ENCODE assay signal across 7 mouse cellular contexts in genomic region chr19:5489721-5490120, GRCm38 (mm10). TPM values are rescaled to one million over a fixed set of nuclear protein-coding genes. Genes with fewer than 3 reads are reported as not detected.
DNase-seq lines count a peak whose midpoint lies in the region; ATAC-seq and TF ChIP-seq lines count a peak whose summit lies in the region.
"Not testable (repeated sequence)": the region's sequence is repeated elsewhere in the genome, so short reads cannot be mapped to it uniquely, and the experiment has no call there.

No protein-coding gene starts in this region.

- H3K4me1 ChIP-seq in forebrain, embryonic 12.5 days, result peaks cover 46% of the 10 kb centered on the region
- peaks cover 48% of the 10 kb centered on the region for H3K4me1 ChIP-seq in heart, embryonic 15.5 days (replicated peaks)
- H3K4me1 ChIP-seq in intestine, postnatal 0 days (replicated peaks; ENCODE audit: control insufficient read depth, insufficient read depth, low read length), result not testable (repeated sequence)
- peaks cover 44% of the 10 kb centered on the region for H3K4me1 ChIP-seq in limb, embryonic 15.5 days
- peaks cover 27% of the 10 kb centered on the region; the same call in 1 of the 2 replicates for H3K4me1 ChIP-seq in neural tube, embryonic 14.5 days (ENCODE audit: control insufficient read depth, insufficient read depth, low read length)

- peak overlapping the region; percentile 100 for H3K27ac ChIP-seq in forebrain, embryonic 12.5 days
- H3K27ac ChIP-seq in heart, embryonic 15.5 days, result peak overlapping the region; percentile 100
- H3K27ac ChIP-seq in intestine, postnatal 0 days (ENCODE audit: low read depth, low read length), result peak overlapping the region; percentile 89; the same call in 1 of the 2 replicates
- peak overlapping the region; percentile 99 for H3K27ac ChIP-seq in limb, embryonic 15.5 days
- peak overlapping the region; percentile 92 for H3K27ac ChIP-seq in macrophage
- H3K27ac ChIP-seq in neural tube, embryonic 14.5 days (ENCODE audit: low read depth, low read length), result peak overlapping the region; percentile 97

- H3K36me3 ChIP-seq in forebrain, embryonic 12.5 days (replicated peaks), result peaks cover 42% of the 10 kb centered on the region
- peaks cover 37% of the 10 kb centered on the region for H3K36me3 ChIP-seq in heart, embryonic 15.5 days
- peaks cover 39% of the 10 kb centered on the region for H3K36me3 ChIP-seq in intestine, postnatal 0 days (ENCODE audit: control insufficient read depth, insufficient read depth)
- H3K36me3 ChIP-seq in limb, embryonic 15.5 days, result peaks cover 38% of the 10 kb centered on the region
- peaks cover 35% of the 10 kb centered on the region; the same call in 1 of the 2 replicates for H3K36me3 ChIP-seq in macrophage (ENCODE audit: inconsistent target)
- H3K36me3 ChIP-seq in neural tube, embryonic 14.5 days (ENCODE audit: control insufficient read depth, insufficient read depth, low read length), result peaks cover 32% of the 10 kb centered on the region

- DNase-seq in cerebellum, adult 8-10 months, result peak; percentile 30

- H3K9ac ChIP-seq in forebrain, embryonic 12.5 days; heart, embryonic 15.5 days; intestine, postnatal 0 days (ENCODE audit: low read depth, low read length); limb, embryonic 15.5 days; neural tube, embryonic 14.5 days (replicated peaks; ENCODE audit: low read depth, low read length): not testable (repeated sequence)

- not testable (repeated sequence) for H3K9me3 ChIP-seq in forebrain, embryonic 12.5 days; heart, embryonic 15.5 days (replicated peaks); intestine, postnatal 0 days (ENCODE audit: control insufficient read depth); limb, embryonic 15.5 days; neural tube, embryonic 14.5 days (ENCODE audit: control insufficient read depth, low read length)

- H3K4me2 ChIP-seq in forebrain, embryonic 12.5 days, result peak overlapping the region; percentile 79
- H3K4me2 ChIP-seq in heart, embryonic 15.5 days, result peak overlapping the region; percentile 86
- H3K4me2 ChIP-seq in intestine, postnatal 0 days (replicated peaks; ENCODE audit: low read depth), result peak overlapping the region; percentile 80
- H3K4me2 ChIP-seq in limb, embryonic 15.5 days, result peak overlapping the region; percentile 70
- H3K4me2 ChIP-seq in neural tube, embryonic 14.5 days (ENCODE audit: low read depth, low read length), result peak overlapping the region; percentile 58

- H3K79me2 ChIP-seq in macrophage (ENCODE audit: inconsistent target), result peaks cover 40% of the 10 kb centered on the region

- WGBS in forebrain, embryonic 12.5 days, result 57% methylated on average over 10 of the region's 10 CpGs
- WGBS in heart, embryonic 15.5 days, result 40% methylated on average over 10 of the region's 10 CpGs
- 39% methylated on average over 10 of the region's 10 CpGs for WGBS in intestine, postnatal 0 days
- 38% methylated on average over 10 of the region's 10 CpGs for WGBS in limb, embryonic 15.5 days
- WGBS in macrophage (ENCODE audit: missing documents), result 29% methylated on average over 10 of the region's 10 CpGs
- WGBS in neural tube, embryonic 14.5 days, result 54% methylated on average over 10 of the region's 10 CpGs

- not testable (repeated sequence) for H3K27me3 ChIP-seq in forebrain, embryonic 12.5 days; heart, embryonic 15.5 days; intestine, postnatal 0 days (replicated peaks; ENCODE audit: control insufficient read depth, insufficient read depth, low read length); limb, embryonic 15.5 days; neural tube, embryonic 14.5 days (ENCODE audit: control insufficient read depth, insufficient read depth, low read length)

- H3K4me3 ChIP-seq in forebrain, embryonic 12.5 days (replicated peaks), result peak overlapping the region; percentile 96
- peak overlapping the region; percentile 96 for H3K4me3 ChIP-seq in heart, embryonic 15.5 days
- H3K4me3 ChIP-seq in intestine, postnatal 0 days (ENCODE audit: low read depth, low read length), result peak overlapping the region; percentile 93
- peak overlapping the region; percentile 99 for H3K4me3 ChIP-seq in limb, embryonic 15.5 days
- peak overlapping the region; percentile 57 for H3K4me3 ChIP-seq in macrophage (ENCODE audit: inconsistent target)
- H3K4me3 ChIP-seq in neural tube, embryonic 14.5 days (ENCODE audit: low read depth, low read length), result peak overlapping the region; percentile 93

- not testable (repeated sequence) for ATAC-seq in forebrain, embryonic 12.5 days (ENCODE audit: low FRiP score); heart, embryonic 15.5 days (replicated peaks; ENCODE audit: insufficient number of reproducible peaks, insufficient read depth, low FRiP score, low read depth); intestine, postnatal 0 days; limb, embryonic 15.5 days (ENCODE audit: insufficient number of reproducible peaks, low FRiP score, low TSS enrichment, low read depth); neural tube, embryonic 14.5 days (ENCODE audit: low read depth)

- TF ChIP-seq CTCF in intestine, postnatal 0 days (IDR thresholded peaks at IDR 0.05; ENCODE audit: low read depth), result not testable (repeated sequence)

RNA-seq across cellular contexts. Expression of gene Cfl1, which starts 0.5 kb away (rescaled TPM):
- 3,168 and 3,195 TPM in 2 replicates for polyA plus RNA-seq in forebrain, embryonic 12.5 days (2016; fragmentation: Nextera tagmentation; extraction: Ambion mirVana)
- 1,578 and 1,766 TPM in 2 replicates for polyA plus RNA-seq in heart, embryonic 15.5 days (2015; fragmentation: Nextera tagmentation; extraction: Ambion mirVana)
- polyA plus RNA-seq in intestine, postnatal 0 days (2015; fragmentation: Nextera tagmentation; extraction: Ambion mirVana), result 1,685 and 1,786 TPM in 2 replicates
- polyA plus RNA-seq in limb, embryonic 15.5 days (2015; fragmentation: Nextera tagmentation; extraction: Ambion mirVana), result 2,209 and 2,356 TPM in 2 replicates
- total RNA-seq in macrophage (2018; cell fraction: chromatin; rRNA removed), result 100 to 1,000 TPM in 21 of 26 experiments, 10 to 100 TPM in 5; 55.6 to 218 (median 136) TPM
- 1,000 to 10,000 TPM in 25 of 26 experiments, 100 to 1,000 TPM in 1; 995 to 1,511 (median 1,244) TPM for total RNA-seq in macrophage (2018; cell fraction: cytosol; rRNA removed)
- total RNA-seq in macrophage (2018; cell fraction: nucleus; rRNA removed), result 100 to 1,000 TPM; 189 to 912 (median 421) TPM
- 1,230 to 2,008 TPM (median 1,377 TPM) in 3 replicates for polyA plus RNA-seq in macrophage (2018)
- 3,473 and 3,739 TPM in 2 replicates for polyA plus RNA-seq in neural tube, embryonic 14.5 days (2014; fragmentation: Nextera tagmentation; extraction: Ambion mirVana)

RNA-seq across cellular contexts. Expression of gene Mus81, which starts 1.5 kb away (rescaled TPM):
- 40.6 and 42.7 TPM in 2 replicates for polyA plus RNA-seq in forebrain, embryonic 12.5 days (2016; fragmentation: Nextera tagmentation; extraction: Ambion mirVana)
- 33.8 and 48.7 TPM in 2 replicates for polyA plus RNA-seq in heart, embryonic 15.5 days (2015; fragmentation: Nextera tagmentation; extraction: Ambion mirVana)
- polyA plus RNA-seq in intestine, postnatal 0 days (2015; fragmentation: Nextera tagmentation; extraction: Ambion mirVana), result 12.4 and 14.4 TPM in 2 replicates
- 35.5 and 36.6 TPM in 2 replicates for polyA plus RNA-seq in limb, embryonic 15.5 days (2015; fragmentation: Nextera tagmentation; extraction: Ambion mirVana)
- 10 to 100 TPM; 17.7 to 94.8 (median 56.1) TPM for total RNA-seq in macrophage (2018; cell fraction: chromatin; rRNA removed)
- 10 to 100 TPM in 24 of 26 experiments, 1 to 10 TPM in 2; 8.7 to 18.6 (median 13.4) TPM for total RNA-seq in macrophage (2018; cell fraction: cytosol; rRNA removed)
- 10 to 100 TPM; 13.3 to 62.8 (median 24.0) TPM for total RNA-seq in macrophage (2018; cell fraction: nucleus; rRNA removed)
- 6.4 to 14.5 TPM (median 10.8 TPM) in 3 replicates for polyA plus RNA-seq in macrophage (2018)
- 43.6 and 45.3 TPM in 2 replicates for polyA plus RNA-seq in neural tube, embryonic 14.5 days (2014; fragmentation: Nextera tagmentation; extraction: Ambion mirVana)

RNA-seq across cellular contexts. Expression of gene 1700020D05Rik, which starts 13.9 kb away (rescaled TPM):
- 0.26 TPM in 1 of 2 replicates, not detected in the other for polyA plus RNA-seq in forebrain, embryonic 12.5 days (2016; fragmentation: Nextera tagmentation; extraction: Ambion mirVana)
- polyA plus RNA-seq in heart, embryonic 15.5 days (2015; fragmentation: Nextera tagmentation; extraction: Ambion mirVana), result 0.14 and 0.16 TPM in 2 replicates
- not detected in 2 replicates for polyA plus RNA-seq in intestine, postnatal 0 days (2015; fragmentation: Nextera tagmentation; extraction: Ambion mirVana)
- polyA plus RNA-seq in limb, embryonic 15.5 days (2015; fragmentation: Nextera tagmentation; extraction: Ambion mirVana), result not detected in 2 replicates
- 100 to 1,000 TPM in 1 of 26 experiments, 10 to 100 TPM in 24, 1 to 10 TPM in 1; 9.2 to 100 (median 36.1) TPM for total RNA-seq in macrophage (2018; cell fraction: chromatin; rRNA removed)
- 1 to 10 TPM in 6 of 26 experiments, under 1 TPM in 12, not detected in 8; 0.12 to 2.5 (median 0.34) TPM for total RNA-seq in macrophage (2018; cell fraction: cytosol; rRNA removed)
- total RNA-seq in macrophage (2018; cell fraction: nucleus; rRNA removed), result 10 to 100 TPM in 17 of 26 experiments, 1 to 10 TPM in 9; 2.6 to 50.5 (median 16.1) TPM
- polyA plus RNA-seq in macrophage (2018), result 0.34 to 1.6 TPM (median 0.91 TPM) in 3 replicates
- polyA plus RNA-seq in neural tube, embryonic 14.5 days (2014; fragmentation: Nextera tagmentation; extraction: Ambion mirVana), result 0.71 and 0.75 TPM in 2 replicates

RNA-seq across cellular contexts. Expression of gene Efemp2, which starts 16.0 kb away (rescaled TPM):
- 40.2 and 41.9 TPM in 2 replicates for polyA plus RNA-seq in forebrain, embryonic 12.5 days (2016; fragmentation: Nextera tagmentation; extraction: Ambion mirVana)
- polyA plus RNA-seq in heart, embryonic 15.5 days (2015; fragmentation: Nextera tagmentation; extraction: Ambion mirVana), result 65.6 and 95.4 TPM in 2 replicates
- 39.4 and 40.7 TPM in 2 replicates for polyA plus RNA-seq in intestine, postnatal 0 days (2015; fragmentation: Nextera tagmentation; extraction: Ambion mirVana)
- 221 and 223 TPM in 2 replicates for polyA plus RNA-seq in limb, embryonic 15.5 days (2015; fragmentation: Nextera tagmentation; extraction: Ambion mirVana)
- 10 to 100 TPM in 3 of 26 experiments, 1 to 10 TPM in 23; 1.6 to 30.1 (median 4.6) TPM for total RNA-seq in macrophage (2018; cell fraction: chromatin; rRNA removed)
- 1 to 10 TPM; 2.3 to 7.6 (median 4.4) TPM for total RNA-seq in macrophage (2018; cell fraction: cytosol; rRNA removed)
- total RNA-seq in macrophage (2018; cell fraction: nucleus; rRNA removed), result 10 to 100 TPM in 1 of 26 experiments, 1 to 10 TPM in 25; 2.4 to 10.3 (median 4.8) TPM
- 4.6 to 7.5 TPM (median 6.8 TPM) in 3 replicates for polyA plus RNA-seq in macrophage (2018)
- polyA plus RNA-seq in neural tube, embryonic 14.5 days (2014; fragmentation: Nextera tagmentation; extraction: Ambion mirVana), result 30.4 and 45.1 TPM in 2 replicates

RNA-seq across cellular contexts. Expression of gene Snx32, which starts 20.6 kb away (rescaled TPM):
- polyA plus RNA-seq in forebrain, embryonic 12.5 days (2016; fragmentation: Nextera tagmentation; extraction: Ambion mirVana), result 29.3 and 29.5 TPM in 2 replicates
- 15.8 and 17.6 TPM in 2 replicates for polyA plus RNA-seq in heart, embryonic 15.5 days (2015; fragmentation: Nextera tagmentation; extraction: Ambion mirVana)
- 3.8 and 4.5 TPM in 2 replicates for polyA plus RNA-seq in intestine, postnatal 0 days (2015; fragmentation: Nextera tagmentation; extraction: Ambion mirVana)
- 9.4 and 10.3 TPM in 2 replicates for polyA plus RNA-seq in limb, embryonic 15.5 days (2015; fragmentation: Nextera tagmentation; extraction: Ambion mirVana)
- total RNA-seq in macrophage (2018; cell fraction: chromatin; rRNA removed), result 100 to 1,000 TPM in 8 of 26 experiments, 10 to 100 TPM in 18; 18.5 to 166 (median 63.3) TPM
- total RNA-seq in macrophage (2018; cell fraction: cytosol; rRNA removed), result 10 to 100 TPM in 10 of 26 experiments, 1 to 10 TPM in 16; 5.7 to 16.1 (median 8.7) TPM
- 10 to 100 TPM in 25 of 26 experiments, 1 to 10 TPM in 1; 7.9 to 89.9 (median 30.9) TPM for total RNA-seq in macrophage (2018; cell fraction: nucleus; rRNA removed)
- 5.5 to 23.0 TPM (median 11.7 TPM) in 3 replicates for polyA plus RNA-seq in macrophage (2018)
- polyA plus RNA-seq in neural tube, embryonic 14.5 days (2014; fragmentation: Nextera tagmentation; extraction: Ambion mirVana), result 95.2 and 107 TPM in 2 replicates
